Mouse (Mus musculus) cerebellum, adult 9-10 months (tissue): ENCODE results near the gene Klk9.

Experiments
- DNase-seq: peaks from one replicate; pipeline ENCODE4 v3.0.0; 2022

Klk9 gene

DNA sequence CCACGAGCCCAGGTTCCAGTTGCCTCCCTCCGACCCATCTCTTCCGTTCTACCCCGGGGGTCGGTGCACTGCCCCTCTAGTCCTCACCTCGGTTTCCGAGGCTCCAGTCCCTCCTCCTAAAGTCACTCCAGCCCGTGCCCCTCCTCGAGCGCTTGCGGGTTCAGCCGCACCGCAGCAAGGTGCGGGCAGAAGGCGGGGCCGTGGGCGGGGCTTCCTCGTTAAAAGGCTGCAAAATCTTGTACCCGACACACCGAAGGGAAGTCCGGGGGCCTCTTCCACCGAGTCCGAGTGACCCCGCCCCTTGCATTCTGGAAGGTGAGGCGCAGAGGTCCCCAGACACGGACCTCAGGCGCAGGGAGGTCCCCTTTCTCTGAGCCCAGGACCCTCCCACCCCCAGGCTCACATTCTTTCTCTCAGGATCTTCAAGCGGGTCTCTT is 5.7 kb downstream of the Klk9 start, which contains the start of gene Klk8:
Gene Klk8, plus strand, starts transcription at position 245 of the 437 bp plus-strand sequence.
- no peak for DNase-seq

DNA sequence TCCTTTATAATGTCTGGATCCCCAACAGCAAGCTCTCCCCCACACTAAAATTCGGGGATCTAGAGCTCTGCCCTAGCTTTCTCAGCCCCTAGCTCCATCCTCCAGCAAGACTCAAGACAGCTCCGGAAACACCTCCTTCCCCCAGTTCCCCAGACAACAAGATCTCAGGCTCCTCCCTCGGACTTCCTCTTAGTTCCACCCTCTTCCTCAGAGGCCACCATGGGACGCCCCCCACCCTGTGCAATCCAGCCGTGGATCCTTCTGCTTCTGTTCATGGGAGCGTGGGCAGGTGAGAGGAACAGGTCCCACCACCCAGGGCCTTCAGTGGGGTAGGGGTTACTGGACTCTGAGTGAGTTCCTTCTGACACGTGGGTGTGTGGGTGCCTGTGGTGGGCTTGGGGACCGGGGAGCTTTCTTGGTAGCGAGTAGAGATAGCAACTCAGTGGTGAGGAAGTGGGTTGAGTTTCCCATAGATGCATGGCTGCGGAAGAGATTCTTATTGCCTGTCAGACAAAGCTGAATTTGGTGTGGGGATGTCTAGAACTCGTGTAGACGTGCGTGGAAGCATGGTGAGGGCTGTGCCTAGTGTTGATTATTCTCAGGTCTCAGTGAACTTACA is 6.3 kb downstream of the Klk9 start:
- no peak for DNase-seq

DNA sequence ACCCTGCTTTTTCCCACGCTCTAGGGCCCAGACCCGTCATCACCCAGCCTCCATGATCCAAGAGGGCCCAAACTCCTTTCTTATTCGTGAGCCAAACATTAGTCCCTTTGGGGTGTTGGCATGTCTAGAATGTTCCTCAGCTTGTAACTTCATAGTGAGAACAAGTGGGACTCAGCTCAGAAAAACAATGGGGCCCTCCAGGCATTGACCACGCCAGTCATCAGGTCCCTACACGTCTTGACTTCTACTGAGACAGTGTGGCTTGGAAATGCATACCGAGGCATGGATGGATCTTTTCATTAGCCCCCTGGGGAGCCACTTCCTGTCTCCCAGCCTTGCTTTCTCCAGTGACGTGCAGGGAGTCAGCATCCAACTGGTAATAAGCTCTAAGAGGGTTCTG is 8.2 kb downstream of the Klk9 start:
- DNase-seq, result no peak

DNA sequence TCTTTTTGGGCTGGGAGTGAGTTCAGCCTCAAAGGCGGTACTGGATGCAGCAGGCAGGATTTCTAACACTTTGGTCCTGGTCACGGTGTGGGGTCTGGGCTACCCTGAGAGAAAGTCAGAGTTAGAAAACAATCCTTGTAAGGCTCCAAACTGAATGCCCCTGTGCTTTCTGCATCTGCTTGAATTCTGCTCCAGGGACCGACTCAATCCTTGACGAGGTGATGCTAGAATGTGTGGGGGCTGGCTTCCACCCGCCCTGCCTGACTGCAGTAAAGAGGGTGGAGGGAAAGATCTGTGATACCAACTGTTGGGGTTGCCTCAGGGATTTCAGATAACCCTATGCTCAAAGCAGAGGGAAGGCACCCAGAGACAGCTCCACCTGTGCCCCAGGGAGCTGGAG is 19.3 kb downstream of the Klk9 start, which contains the start of gene Klk7:
Gene Klk7, plus strand, starts transcription at position 301 of the 400 bp plus-strand sequence.
- no peak for DNase-seq

DNA sequence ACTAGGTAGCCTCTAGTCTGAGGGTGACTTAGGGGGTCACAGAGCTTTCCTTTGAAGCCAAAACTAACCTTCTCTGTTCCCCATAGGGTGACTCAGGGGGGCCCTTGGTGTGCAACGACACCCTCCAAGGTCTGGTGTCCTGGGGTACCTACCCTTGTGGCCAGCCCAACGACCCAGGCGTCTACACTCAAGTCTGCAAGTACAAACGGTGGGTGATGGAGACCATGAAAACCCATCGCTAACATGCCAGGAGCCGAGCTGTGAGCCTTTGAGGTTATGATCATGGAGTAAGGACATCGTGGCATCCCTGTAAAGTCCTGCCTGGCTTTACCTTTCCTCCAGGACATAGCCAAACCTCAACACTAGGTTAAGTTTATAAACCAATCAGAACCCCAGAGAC is 23.5 kb downstream of the Klk9 start:
- DNase-seq, result no peak

DNA sequence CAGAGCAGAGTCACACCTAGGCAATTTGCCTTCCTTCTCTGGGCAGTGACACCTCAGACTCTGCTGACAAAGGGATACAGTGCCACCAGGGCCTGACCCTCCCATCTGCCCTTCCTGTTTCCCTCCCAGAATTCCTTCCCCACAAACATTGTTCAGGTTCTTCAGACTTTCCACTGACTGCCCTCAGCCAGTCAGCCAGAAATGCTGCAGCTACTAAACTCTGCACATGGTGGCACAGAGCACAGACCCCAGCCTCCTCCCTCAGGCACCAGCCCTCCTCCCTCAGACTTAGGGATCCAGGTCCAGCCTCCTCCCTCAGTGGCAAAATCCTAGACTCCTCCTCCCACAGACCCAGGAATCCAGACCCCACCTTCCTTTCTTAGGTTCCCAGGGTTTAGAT is 25.1 kb downstream of the Klk9 start:
- no peak for DNase-seq

DNA sequence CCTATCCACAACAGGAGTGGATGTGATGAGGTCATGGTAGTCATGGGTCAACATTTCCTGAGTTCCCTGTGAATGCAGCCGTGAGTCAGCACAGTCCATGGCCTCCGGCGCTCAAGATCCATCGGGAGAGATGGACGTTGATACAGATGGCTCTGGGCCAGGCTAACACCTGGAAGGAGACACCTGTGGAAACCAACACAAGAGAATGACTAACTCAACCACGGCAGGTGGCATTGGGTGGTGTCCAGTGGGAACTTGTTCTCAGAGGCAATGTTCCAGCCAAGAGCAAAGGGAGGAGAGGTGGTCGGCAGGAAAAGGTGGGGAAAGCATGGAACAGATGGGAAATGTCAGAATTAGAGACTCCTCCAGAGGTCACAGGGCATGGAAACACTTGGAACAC is 29.9 kb downstream of the Klk9 start:
- DNase-seq, result no peak

DNA sequence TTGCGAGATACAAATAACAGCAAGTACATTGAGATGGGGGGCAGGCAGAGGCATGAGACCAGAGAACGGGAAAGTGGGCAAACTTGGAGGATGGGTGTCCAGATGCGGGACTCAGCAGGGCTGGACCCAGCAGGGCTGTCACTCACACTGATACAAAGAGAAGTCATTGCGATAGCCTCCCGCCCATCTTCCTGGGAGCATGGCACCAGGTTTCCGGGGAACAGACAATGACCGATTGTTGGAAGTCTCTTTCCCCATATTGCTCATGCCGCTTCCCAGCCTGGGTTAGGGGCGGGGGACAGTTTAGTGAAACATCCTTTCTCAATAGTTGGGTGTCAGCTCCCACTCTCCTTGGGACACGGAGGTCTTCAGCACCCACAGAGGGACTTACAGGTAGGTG is 32.5 kb downstream of the Klk9 start, which contains the start of gene Klk6:
Gene Klk6, plus strand, starts transcription at position 301 of the 400 bp plus-strand sequence.
- DNase-seq, result no peak

DNA sequence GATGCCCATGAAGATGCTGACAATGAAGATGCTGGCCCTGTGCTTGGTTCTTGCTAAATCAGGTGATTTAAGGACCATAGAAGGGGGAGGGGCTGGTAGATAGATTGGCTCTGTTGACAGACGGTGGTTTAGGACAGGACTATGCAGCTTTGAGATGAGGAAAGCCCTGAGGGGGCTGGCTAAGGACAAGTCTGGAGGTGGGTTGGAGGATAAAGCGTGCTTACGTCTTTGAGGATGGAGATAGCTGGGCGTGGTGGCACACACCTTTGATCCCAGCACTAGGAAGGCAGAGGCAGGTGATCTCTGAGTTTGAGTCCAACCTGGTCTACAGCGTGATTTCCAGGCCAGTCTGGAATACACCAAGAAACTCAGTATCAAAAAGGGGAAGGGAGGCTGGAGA is 34.4 kb downstream of the Klk9 start:
- no peak for DNase-seq

DNA sequence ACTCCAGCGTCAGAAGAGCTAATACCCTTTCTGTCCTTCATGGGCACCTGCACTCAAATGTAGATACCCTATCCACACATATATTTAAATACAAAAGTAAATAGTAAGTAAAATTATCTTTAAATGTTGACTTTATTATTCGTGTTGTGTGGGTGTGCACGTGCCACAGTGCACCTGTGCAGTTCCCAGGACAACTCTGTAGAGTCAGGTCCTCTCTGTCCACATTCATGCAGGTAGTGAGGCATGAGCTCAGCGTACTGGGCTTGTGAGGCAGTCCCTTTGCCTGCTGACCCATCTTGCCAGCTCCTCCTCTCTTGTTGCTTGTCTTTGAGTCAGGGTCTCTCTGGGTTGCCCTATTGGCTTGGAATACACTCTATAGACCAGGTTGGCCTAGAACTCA is 36.0 kb downstream of the Klk9 start:
- DNase-seq, result no peak

DNA sequence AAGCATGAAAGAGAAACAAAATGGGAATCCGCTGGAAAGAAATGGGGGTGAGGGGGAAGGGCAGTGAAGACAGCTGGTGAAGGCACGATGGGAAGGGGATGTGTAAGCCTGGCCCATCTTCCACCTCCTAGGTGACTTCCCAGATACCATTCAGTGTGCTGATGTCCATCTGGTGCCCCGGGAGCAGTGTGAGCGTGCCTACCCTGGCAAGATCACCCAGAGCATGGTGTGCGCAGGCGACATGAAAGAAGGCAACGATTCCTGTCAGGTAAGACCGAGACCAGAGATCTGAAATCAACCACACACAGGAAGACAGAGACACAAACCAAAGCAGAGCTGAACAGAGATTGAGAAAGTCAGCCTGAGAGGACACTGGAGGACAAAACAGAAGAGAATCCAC is 37.3 kb downstream of the Klk9 start:
- DNase-seq, result no peak

DNA sequence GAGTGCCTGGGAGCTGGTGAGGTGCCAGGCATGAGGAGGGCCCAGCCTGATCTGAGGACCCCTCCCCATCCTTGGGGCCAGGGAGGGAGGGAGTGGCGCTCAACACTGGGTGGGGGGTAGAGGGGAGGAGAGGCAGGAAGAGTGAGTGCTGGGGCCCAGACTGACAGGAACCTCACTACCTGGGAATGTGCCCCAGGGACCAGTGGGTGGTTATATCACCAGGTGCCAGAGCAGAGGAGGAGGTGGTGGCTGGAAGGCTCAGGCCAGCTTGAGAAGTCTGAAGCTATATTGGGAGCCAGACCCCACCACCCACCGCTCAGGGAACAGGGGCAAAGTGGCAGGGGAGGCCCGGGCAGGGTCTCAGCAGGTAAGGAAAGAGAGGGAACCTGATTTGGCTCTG is 50.0 kb downstream of the Klk9 start, which contains the start of gene Klk5:
Gene Klk5, plus strand, starts transcription at position 271 of the 400 bp plus-strand sequence.
- no peak for DNase-seq

DNA sequence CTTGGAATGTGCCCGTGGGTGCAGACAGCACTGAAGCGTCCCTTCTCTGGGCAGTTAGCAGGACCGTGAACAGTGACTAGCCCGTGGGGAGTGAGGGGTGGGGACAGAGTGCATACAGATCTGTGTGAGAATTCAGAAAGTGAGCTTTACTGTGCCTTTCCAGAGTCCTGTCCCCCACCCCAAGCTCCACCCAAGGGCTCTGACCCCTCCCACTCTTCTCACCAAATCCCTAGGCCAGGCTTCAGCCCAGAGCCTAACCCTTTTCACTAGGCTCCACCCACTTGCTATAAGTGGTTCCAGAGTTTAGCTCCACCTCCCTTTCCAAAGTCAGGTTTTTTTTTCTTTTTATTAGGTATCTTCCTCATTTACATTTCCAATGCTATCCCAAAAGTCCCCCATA is 52.1 kb downstream of the Klk9 start:
- no peak for DNase-seq
